Mouse (Mus musculus) ovary, postnatal 36 days (tissue): ENCODE data around the gene Slc27a1.

Experiments used
- DNase-seq: peaks from one replicate; pipeline ENCODE4 v3.0.0; 2022; ENCODE audit warnings: low spot score, mixed read lengths

Gene Slc27a1

GRCm38 (mm10) chr8:71625088-71625487 is 56.4 kb downstream of the Slc27a1 start:
- DNase-seq, result no peak

DNA sequence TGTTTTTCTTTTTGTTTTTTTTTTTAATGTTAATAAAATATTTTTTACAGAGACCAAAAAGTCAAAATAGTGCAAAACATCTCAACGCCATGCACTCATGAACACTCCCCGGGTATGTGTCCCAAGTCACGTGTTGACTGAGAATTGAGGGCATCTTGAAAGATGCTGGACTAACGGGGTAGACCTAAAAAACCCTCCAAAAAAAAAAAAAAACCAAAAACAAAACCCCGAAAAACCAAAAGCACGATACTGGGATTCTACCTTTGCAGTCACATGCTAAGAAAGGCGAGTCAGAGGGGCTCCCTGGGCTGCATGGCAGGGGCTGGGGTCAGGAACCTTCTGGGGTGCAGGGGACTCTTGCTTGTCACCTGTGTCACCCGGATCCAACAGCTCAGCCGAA is 58.1 kb downstream of the Slc27a1 start:
- no peak for DNase-seq

DNA sequence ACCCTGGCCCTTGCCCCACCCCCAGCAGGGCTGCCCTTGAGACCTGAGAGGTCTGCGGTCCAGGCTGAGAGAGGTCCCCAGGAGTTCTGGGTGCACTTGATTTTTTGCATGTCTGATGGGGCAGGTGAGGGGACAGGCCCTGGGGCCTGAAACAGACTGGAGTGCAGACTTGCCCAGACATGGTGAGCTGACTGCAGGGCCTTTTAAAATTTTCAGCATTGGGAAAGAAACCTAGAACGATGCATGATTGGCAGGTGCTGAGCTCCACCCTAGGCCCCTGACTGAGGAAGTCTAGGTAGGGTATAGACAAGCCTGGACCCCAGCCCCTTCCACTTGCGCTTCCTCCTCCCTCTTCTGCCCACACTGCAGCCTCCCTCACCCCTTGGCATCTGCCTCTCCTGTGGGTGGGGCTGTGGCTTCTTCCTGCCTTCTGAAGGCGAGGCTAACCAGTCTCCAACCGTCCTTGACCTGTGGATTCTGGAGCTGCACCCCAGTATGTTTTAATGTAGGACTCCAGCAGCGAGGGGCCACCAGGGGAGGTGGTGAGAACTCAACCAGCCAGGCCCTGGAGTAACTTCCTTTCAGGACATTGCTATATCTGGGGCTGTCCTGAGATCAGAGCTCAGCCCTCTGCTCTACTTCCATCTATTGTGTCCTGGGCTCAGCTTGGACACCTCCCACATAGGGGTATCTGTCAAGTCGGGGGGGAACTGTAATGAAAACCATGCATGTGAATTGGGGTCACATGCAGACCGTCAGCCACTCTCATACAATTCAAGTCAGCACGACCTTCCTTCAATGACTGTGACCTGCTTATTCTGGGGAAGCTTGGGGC is 58.8 kb downstream of the Slc27a1 start:
- no peak for DNase-seq

- DNase-seq, result no peak
These were observed 59.9 kb downstream of the Slc27a1 start for GRCm38 (mm10) chr8:71628396-71629095.

DNA sequence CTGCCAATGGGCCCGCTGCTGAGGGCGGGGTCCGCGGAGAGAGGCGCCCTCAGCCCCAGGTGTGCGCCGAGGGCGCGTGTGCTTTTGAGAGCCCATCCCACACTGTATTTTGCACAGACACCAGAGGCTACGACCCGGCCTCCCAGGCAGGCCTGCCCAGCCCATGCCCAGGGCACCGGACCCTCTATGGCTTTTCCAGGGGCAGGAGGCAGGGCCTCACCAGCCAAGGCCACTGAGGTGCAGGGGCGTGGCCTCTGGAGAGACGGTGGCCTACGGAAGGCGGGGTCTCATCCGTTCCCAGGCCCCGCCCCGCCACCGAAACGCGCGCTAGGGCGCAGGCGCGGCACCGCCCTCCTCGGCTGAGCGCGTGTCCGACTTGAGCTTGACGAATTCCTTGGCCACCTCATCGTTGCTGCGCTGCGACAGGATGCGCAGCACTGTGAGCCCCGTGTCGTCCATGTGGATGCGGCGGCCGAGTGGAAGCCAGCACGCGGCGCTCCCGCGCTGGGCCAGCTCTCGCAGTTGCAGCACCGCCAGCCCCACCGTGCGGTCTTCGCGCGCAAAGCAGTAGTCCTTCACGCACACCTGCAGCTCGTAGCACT is 60.5 kb downstream of the Slc27a1 start:
- peak; percentile 95 for DNase-seq

DNA sequence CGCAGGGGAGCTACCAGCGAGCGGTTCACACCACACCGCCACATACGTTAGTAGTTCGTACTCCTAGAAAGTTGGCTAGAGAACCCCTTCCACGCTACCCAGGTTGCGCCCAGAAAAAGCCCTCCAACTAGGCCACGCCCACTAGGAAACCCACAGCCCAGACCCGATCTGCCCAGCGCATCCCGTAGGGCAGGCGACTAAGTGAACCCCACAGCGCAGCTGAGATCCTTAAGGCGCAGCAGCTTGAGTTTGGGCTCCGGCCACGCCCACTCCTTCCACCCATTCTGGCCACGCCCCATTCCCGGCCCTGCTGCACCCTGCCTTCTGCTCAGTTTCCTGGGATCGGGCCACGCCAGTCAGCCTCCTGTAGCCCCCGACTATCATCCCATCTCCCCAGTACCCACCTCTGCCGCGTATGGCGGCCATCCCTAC is 61.1 kb downstream of the Slc27a1 start:
- DNase-seq, result peak; percentile 61

DNA sequence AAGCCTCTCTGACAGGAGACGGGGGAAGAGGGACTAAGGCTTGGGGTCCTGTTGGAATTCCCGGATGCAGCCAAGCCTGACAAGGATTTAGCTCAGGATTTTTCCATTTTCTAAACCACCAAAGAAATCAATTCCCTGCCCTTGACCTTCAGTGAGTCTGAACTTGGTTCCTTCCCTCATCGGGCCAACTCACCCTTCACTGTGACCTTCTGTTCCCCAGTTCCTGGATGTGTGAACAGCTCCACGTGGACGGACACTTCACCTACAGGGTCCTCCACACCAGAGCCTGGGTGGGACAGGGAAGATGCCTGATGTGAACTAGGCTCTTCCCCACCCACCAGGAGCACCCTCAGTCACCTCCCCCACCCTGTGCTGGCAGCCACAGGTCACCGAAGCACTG is 62.1 kb downstream of the Slc27a1 start:
- no peak for DNase-seq

- DNase-seq, result no peak
These were observed 63.2 kb downstream of the Slc27a1 start for GRCm38 (mm10) chr8:71631897-71632296.

DNA sequence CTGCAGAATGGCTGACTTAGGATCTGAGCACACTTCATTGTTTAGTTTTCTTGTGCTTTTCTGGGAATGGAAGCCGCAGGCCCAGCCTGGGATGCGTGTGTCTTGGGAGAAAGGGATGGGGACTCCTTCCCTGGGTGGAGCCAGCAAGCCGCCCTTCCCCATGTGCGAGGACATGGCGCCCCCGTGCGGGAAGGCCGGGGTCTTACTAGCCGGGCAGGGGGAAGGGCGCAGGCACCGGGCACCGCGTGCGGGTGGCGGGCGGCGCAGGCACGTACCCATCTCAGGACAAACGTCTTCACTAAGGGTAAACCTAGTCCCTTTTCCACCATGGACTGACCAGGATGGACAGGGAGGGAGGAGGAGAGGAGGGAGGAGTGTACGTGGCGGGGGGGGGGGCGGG is 64.5 kb downstream of the Slc27a1 start:
- DNase-seq, result peak; percentile 61

DNA sequence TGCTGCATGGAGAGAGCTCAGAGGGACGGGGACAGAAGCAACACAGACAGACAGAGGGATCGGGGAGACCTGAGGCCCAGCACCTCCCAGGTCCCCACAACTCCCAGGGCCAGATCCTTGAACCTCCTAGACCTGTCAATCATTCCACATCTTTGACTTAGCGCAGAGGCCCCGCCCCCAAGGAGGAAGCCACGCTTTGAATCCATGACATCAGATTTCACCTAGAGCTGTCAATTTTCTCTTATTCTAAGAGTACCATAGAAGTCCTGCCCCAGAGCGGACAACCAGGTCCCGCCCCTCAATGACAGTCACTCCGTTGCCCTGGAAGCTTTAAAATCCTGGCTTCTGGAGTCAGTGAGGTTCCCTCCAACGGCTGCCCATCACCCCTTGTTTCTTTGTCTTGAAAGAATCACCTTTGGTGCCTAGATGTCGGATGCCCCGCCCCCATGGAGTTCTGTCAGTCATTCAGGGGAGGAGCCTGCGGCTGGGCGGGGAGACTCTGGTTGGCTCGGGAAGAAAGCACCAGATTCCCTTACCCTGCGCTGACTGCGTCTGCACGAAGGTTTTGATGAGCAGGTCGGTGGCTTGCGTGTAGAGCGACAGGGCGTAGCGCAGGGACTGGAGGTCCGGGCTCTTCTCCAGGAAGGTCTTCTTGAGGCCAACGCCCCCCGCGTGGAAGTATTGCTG is 65.4 kb downstream of the Slc27a1 start:
- peak; percentile 52 for DNase-seq
